Comparison of ENCODE assay signal across 31 mouse cellular contexts in genomic region chr2:54061039-54061438, GRCm38 (mm10). TPM values are rescaled to one million over a fixed set of nuclear protein-coding genes. Genes with fewer than 3 reads are reported as not detected.
"Had no signal": no experiment of that assay in that cellular context is flagged by ENCODE, and none has a peak within 500 bp of the region (broad histone marks: within the 10 kb centered on the region; RNA-seq: fewer than 3 reads in every experiment).

No protein-coding gene starts in this region.

- H3K36me3 ChIP-seq: embryonic facial prominence, embryonic 10.5 days; embryonic facial prominence, embryonic 12.5 days; embryonic facial prominence, embryonic 13.5 days; embryonic facial prominence, embryonic 15.5 days; forebrain, embryonic 12.5 days; forebrain, embryonic 15.5 days; heart, embryonic 10.5 days had no signal

- H3K9ac ChIP-seq: embryonic facial prominence, embryonic 12.5 days; embryonic facial prominence, embryonic 13.5 days; embryonic facial prominence, embryonic 15.5 days; forebrain, embryonic 12.5 days; forebrain, embryonic 13.5 days; forebrain, embryonic 15.5 days had no signal

- DNase-seq: cerebellum, adult 2 months; cerebellum, adult 8-10 months; cerebellum, adult 9-10 months; cerebellum, adult 9-11 months; cerebellum, postnatal 10 days; cerebellum, postnatal 14 days; cerebellum, postnatal 25 days; cerebellum, postnatal 36 days; embryo, embryonic 11 days; gastrocnemius, adult 2 months; gastrocnemius, postnatal 10 days; gastrocnemius, postnatal 25 days; gastrocnemius, postnatal 36 days; heart, adult 11 months; heart, adult 18-20 months; heart, adult 2 months had no signal

- H3K4me1 ChIP-seq: embryonic facial prominence, embryonic 10.5 days; embryonic facial prominence, embryonic 12.5 days; embryonic facial prominence, embryonic 13.5 days; embryonic facial prominence, embryonic 15.5 days; forebrain, embryonic 13.5 days; forebrain, embryonic 15.5 days; heart, embryonic 10.5 days had no signal

- ATAC-seq: forebrain, embryonic 13.5 days; forebrain, embryonic 14.5 days; forebrain, embryonic 15.5 days; forebrain, embryonic 16.5 days had no signal

- H3K4me2 ChIP-seq: embryonic facial prominence, embryonic 12.5 days; embryonic facial prominence, embryonic 13.5 days; embryonic facial prominence, embryonic 15.5 days; forebrain, embryonic 12.5 days; forebrain, embryonic 13.5 days; forebrain, embryonic 15.5 days; heart, embryonic 11.5 days had no signal

- H3K27me3 ChIP-seq: embryonic facial prominence, embryonic 12.5 days; embryonic facial prominence, embryonic 13.5 days; embryonic facial prominence, embryonic 15.5 days; forebrain, embryonic 12.5 days; forebrain, embryonic 13.5 days; forebrain, embryonic 15.5 days had no signal

- H3K4me3 ChIP-seq: embryonic facial prominence, embryonic 10.5 days; embryonic facial prominence, embryonic 12.5 days; embryonic facial prominence, embryonic 13.5 days; embryonic facial prominence, embryonic 15.5 days; erythroblast, embryonic 14.5 days; forebrain, embryonic 12.5 days; forebrain, embryonic 13.5 days; forebrain, embryonic 15.5 days; gastrocnemius, adult 2 months; heart, adult 2 months; heart, embryonic 10.5 days had no signal

- H3K9me3 ChIP-seq: embryonic facial prominence, embryonic 10.5 days; embryonic facial prominence, embryonic 12.5 days; embryonic facial prominence, embryonic 13.5 days; embryonic facial prominence, embryonic 15.5 days; forebrain, embryonic 12.5 days; forebrain, embryonic 13.5 days; forebrain, embryonic 15.5 days; heart, embryonic 10.5 days had no signal

- H3K27ac ChIP-seq: embryonic facial prominence, embryonic 10.5 days; embryonic facial prominence, embryonic 12.5 days; embryonic facial prominence, embryonic 13.5 days; embryonic facial prominence, embryonic 15.5 days; forebrain, embryonic 12.5 days; forebrain, embryonic 13.5 days; forebrain, embryonic 15.5 days; gastrocnemius, adult 2 months; heart, adult 2 months; heart, embryonic 10.5 days had no signal

RNA-seq across cellular contexts. Expression of gene Rprm, which starts 24.3 kb away (rescaled TPM):
- total RNA-seq: common myeloid progenitor, adult 5-6 weeks; gastrocnemius, adult 2 months; gastrocnemius, adult 8-10 months; granulocyte monocyte progenitor cell, adult 5-6 weeks had no signal
